8 mouse cellular contexts compared by ENCODE assay signal in the genomic region with DNA sequence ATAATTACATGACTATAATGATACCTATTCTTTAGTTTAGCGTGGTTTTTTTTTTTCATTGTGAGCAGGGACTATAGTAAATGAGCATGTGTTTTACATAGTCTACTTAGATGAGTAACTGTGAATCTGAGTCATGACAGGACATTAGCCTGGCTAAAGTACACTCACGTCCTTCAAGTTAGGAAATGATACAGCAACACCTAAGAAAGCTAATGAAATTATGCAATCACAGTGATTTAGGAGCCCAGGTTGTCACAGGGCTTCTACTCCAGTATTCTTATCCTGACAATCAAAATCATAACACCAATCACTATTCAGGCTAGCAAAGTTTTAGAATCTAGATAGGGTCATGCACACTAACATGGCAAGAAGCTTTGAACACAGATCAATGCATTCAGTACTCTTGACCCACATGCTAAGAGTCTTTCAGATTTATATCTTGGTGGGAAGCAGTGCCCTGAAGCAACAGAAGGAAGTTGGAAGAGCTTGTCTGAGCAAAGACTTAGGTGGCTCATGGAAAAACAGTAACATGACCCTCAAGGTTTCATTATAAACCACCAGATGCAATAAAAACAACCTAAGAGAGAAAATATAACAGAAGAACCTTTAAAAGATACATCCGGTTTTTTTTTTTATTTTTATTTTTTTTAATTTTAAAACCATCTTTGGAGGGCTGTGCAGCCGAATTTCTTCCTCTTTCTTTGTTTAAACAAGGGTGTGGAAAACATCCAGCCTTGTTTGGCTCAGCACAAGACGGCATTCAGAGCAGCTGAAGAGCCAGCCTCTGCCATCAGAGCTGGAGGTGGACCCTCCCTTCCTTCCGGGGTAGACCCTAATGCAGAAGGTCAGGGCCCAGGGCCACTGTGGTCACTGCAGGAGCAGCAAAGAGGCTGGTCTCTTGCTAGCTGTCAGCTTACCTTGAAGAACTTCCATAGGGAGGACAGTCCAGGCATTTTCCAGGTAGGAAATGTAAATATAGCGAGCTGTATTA. TPM values are rescaled to one million over a fixed set of nuclear protein-coding genes. Genes with fewer than 3 reads are reported as not detected.
A peak's percentile ranks its signal among the peaks of the same experiment; 100 is the strongest.
DNase-seq lines count a peak whose midpoint lies in the region.

No protein-coding gene starts in this region.

- peak; percentile 11 for DNase-seq in kidney, adult 11 months
- DNase-seq in kidney, adult 8-10 months = no peak
- peak; percentile 69 for DNase-seq in fat pad, adult 2 months (ENCODE audit: extremely low read depth, low read depth, low spot score)
- DNase-seq in heart, postnatal 4 days = peak; percentile 17
- peak; percentile 48 for DNase-seq in lung, postnatal 10 days
- DNase-seq in thymus, postnatal 36 days = no peak
- DNase-seq in urinary bladder, postnatal 36 days (ENCODE audit: low spot score in 2 of 2) = no peak
- no peak for DNase-seq in adrenal gland, postnatal 14 days

RNA-seq across cellular contexts. Expression of a gene that starts 45.4 kb away (rescaled TPM):
- total RNA-seq in heart, postnatal 4 days (2021) = 1 to 10 TPM; 4.6 to 4.9 TPM
- 3.2 and 5.4 TPM in 2 replicates for total RNA-seq in adrenal gland, postnatal 14 days (2021)

RNA-seq across cellular contexts. Expression of a gene that starts 51.4 kb away (rescaled TPM):
- 10 to 100 TPM; 14.3 to 15.2 TPM for total RNA-seq in heart, postnatal 4 days (2021)
- total RNA-seq in adrenal gland, postnatal 14 days (2021) = 16.4 and 18.4 TPM in 2 replicates

Comparison
In these comparisons a context has a peak if more than half of its experiments do, and no peak if none do; other contexts are left out.
1. DNase-seq: peak in kidney, adult 11 months (single experiment), fat pad, adult 2 months (single experiment), heart, postnatal 4 days (single experiment) and lung, postnatal 10 days (single experiment); none in kidney, adult 8-10 months (0 of 2), thymus, postnatal 36 days (0 of 2), urinary bladder, postnatal 36 days (0 of 2) and adrenal gland, postnatal 14 days (single experiment).